Mouse (Mus musculus) Muller cell, postnatal 12 days (primary cell): Measurements from ENCODE around the gene Rap1b.

Source experiments
- DNase-seq: peaks from one replicate; pipeline ENCODE4 v3.0.0-alpha.2; 2015; ENCODE audit errors: inconsistent ontology term

The Rap1b gene

GRCm38 (mm10) chr10:117783786-117784420 lies 61.9 kb downstream of the Rap1b start:
- DNase-seq = no peak

DNA sequence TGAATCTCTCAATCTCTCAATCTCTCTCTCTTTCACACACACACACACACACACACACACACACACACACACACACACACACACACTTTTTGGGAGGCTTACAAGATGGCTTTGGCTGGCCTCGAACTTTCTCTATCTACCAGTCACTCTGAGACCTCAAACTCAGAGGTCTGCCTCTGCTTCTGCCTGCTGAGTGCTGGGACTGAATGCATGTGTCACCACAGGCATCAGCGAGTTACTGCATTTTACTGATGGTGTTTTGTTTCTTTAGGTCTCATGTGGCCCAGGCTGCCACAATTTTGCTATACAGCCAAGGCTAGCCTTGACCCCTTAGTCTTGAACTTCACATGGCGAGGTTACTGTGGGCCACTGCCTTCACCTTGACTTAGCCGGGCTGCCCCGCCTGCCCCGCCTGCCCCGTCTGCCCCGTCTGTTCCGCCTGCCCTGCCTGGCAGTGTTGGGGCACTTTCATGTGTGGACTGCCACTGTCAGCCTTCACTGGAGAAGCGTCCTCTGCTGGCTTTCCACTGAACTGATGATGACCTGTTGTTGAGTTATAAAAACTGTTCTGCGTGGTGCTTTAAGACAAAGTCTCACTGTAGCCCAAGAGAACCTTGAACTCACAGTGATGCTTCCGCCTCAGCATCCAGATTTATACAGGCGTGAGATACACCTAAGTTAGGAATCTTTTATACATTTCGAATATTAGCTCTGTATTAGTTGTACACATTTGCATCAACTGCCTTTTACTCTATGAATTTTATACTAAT lies 63.2 kb downstream of the Rap1b start:
- DNase-seq = no peak

DNA sequence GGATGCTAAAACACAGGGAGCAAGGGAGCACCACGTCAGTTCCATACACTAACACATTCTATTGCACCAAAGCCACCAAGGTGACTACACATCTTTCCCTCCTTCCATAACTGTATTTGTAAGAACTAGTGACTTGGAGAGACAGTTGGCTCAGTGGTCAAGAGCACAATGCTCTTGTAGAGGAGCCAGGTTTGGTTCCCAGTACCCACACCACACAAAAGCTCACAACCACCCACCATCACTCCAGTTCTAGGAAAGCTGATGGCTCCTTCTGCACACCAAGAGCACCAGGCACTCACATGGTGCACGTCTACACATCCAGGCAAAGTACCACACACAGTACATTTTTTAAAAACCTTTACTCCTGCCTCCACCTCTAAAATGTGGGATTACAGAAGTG lies 63.8 kb downstream of the Rap1b start:
- no peak for DNase-seq

DNA sequence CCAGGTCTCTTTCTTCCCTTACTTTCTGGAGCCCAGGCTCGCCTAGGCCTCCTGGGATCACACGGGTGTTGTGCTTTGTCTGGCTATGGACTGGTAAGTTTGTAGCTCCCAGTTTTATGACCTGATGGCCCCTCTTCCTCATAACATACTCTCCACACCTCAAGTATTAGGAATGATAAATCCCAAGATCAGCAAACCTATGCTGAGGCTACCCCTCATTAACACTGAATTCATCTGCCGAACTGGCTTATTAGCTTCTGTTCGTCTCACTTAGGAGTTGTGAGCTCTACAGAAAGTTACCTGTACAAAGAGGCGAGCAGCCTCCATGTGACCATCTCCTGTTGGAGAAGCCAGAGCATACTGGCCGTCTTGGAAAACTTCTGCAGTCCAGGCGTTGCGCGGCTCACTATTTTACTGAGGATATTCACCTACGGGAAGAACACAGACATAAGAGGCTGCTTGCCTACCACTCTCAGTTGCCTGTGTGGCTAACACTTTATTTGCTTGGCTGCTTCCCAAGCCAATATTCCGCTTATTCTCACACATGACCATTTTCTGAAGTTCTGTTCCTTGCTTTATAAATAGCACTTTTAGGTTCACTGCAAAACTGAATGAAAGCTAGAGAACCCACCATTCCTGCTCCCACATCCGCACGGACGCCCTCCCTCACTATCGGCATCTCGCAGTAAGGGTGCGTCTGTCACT lies 64.7 kb downstream of the Rap1b start:
- no peak for DNase-seq

- DNase-seq = no peak
Observed at GRCm38 (mm10) chr10:117780306-117780911, 65.4 kb downstream of the Rap1b start.

GRCm38 (mm10) chr10:117779581-117780305 lies 66.1 kb downstream of the Rap1b start:
- DNase-seq = no peak

- no peak for DNase-seq
Observed at GRCm38 (mm10) chr10:117778951-117779350, 66.9 kb downstream of the Rap1b start.

GRCm38 (mm10) chr10:117778328-117778910 lies 67.4 kb downstream of the Rap1b start:
- no peak for DNase-seq

GRCm38 (mm10) chr10:117777501-117778327 lies 68.1 kb downstream of the Rap1b start:
- DNase-seq = no peak

DNA sequence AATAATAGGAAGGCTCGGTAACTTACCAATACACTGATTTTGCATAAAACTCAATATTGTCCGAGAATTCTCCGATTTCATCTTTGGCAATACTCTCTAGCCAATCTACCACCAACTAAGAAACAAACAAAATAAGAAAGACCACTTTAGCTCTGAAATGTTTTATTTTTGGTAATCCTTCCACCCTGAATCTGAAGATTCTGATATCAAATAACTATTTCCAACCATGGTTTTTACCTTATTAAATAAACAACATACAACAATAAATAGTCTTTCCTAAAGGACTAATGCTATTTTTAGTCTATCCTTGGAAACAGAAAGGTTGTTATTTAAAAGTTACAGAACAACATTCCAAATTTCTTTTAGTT lies 68.7 kb downstream of the Rap1b start:
- no peak for DNase-seq

DNA sequence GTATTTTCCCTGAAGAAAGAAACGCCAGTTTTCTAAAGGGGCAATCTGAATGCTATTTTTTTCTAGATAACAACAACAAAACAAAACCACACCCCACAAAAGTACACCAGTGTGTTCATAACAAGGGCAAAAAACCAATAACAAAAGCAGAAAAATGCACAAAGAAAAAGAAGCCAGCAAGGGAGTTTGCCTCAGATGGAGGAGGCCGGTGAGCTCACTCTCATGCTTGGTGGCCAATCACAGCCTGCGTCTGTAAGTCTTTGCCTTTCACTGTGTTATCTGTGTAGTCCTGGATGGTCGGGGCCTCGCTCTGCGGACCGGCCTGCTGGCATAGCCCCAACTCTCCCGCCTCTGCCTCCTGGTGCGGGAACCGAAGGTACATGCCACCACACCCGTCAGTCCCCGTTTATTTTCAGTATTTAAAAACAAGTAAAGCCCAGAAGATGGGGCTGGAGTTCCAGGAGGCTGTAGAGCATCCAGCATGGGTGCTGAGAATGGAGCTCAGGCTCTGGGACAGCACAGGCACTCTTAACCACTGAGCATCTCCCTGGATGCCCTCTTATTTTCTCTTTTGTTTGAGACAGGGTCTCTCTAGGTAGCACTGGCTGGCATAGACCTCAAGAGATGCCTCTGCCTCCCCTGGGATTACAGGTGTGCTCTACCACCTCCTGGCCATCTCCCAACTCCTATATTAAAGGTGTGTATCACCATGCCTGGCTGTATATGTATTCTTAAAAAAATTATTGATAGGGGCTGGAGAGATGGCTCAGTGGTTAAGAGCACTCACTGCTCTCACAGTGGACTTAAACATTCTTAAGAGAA lies 69.3 kb downstream of the Rap1b start:
- DNase-seq = no peak

GRCm38 (mm10) chr10:117775401-117776144 lies 70.3 kb downstream of the Rap1b start:
- DNase-seq = no peak

GRCm38 (mm10) chr10:117774817-117775120 lies 71.1 kb downstream of the Rap1b start:
- no peak for DNase-seq

- no peak for DNase-seq
Observed at GRCm38 (mm10) chr10:117774011-117774816, 71.6 kb downstream of the Rap1b start.

GRCm38 (mm10) chr10:117773106-117773720 lies 72.6 kb downstream of the Rap1b start:
- no peak for DNase-seq

DNA sequence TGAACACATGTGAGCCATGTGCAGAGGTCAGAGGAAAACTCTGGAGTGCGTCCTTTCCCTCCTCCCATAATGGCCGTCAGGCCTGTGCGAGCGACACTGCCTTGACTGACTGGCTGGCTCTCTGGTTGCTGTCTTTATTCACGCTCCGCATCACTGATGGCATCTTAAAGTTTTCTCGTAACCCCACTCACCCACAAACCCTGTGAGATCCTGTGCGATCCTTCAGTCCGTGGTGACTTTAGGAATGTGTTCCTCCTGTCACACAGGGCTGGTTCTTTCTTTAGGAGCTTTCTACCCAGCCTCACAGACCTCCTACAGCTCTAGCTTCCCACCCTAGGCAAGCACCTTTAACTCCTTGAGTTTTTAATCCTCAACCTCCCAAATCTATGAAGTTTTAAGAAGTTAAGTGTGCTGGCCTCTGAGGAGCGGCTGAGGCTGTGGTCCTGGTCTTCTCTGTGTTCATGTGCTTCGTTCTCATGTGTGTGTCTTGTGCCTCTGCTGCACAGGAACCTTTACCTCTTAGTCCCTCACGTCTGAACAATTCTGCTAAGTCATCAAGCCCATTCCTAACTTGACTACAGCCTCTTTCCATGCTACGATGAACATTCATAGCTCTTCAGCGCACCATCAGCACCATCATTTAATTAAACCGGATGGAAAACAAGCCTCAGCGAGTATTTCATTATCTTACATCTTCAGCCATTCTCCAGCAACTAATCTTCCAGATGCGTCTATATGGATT lies 73.3 kb downstream of the Rap1b start:
- no peak for DNase-seq

GRCm38 (mm10) chr10:117771131-117771510 lies 74.7 kb downstream of the Rap1b start:
- DNase-seq = no peak
